Comparison of ENCODE assay signal across 23 mouse cellular contexts in genomic region chr2:166361645-166362044, GRCm38 (mm10).
"Had no signal": no experiment of that assay in that cellular context is flagged by ENCODE, and none has a peak within 500 bp of the region (broad histone marks: within the 10 kb centered on the region; RNA-seq: fewer than 3 reads in every experiment).

No protein-coding gene starts in this region.

- H3K9me3 ChIP-seq: heart, embryonic 13.5 days; heart, embryonic 15.5 days; hindbrain, embryonic 10.5 days; hindbrain, embryonic 12.5 days; intestine, embryonic 15.5 days; limb, embryonic 13.5 days; limb, embryonic 15.5 days had no signal

- H3K36me3 ChIP-seq: heart, embryonic 13.5 days; heart, embryonic 15.5 days; hindbrain, embryonic 10.5 days; hindbrain, embryonic 12.5 days; intestine, embryonic 15.5 days; limb, embryonic 13.5 days; limb, embryonic 15.5 days had no signal

- H3K4me2 ChIP-seq: heart, embryonic 11.5 days; heart, embryonic 13.5 days; heart, embryonic 15.5 days; hindbrain, embryonic 12.5 days; hindbrain, embryonic 14.5 days; intestine, embryonic 15.5 days; limb, embryonic 13.5 days; limb, embryonic 15.5 days had no signal

- H3K4me3 ChIP-seq: heart, embryonic 13.5 days; heart, embryonic 15.5 days; hindbrain, embryonic 10.5 days; hindbrain, embryonic 12.5 days; intestine, embryonic 15.5 days; layer of hippocampus, adult 2 months; left cerebral cortex, adult 2 months; limb, embryonic 13.5 days; limb, embryonic 15.5 days had no signal

- H3K27ac ChIP-seq: heart, embryonic 15.5 days; hindbrain, embryonic 10.5 days; hindbrain, embryonic 12.5 days; hindbrain, embryonic 14.5 days; intestine, embryonic 15.5 days; layer of hippocampus, adult 2 months; left cerebral cortex, adult 2 months had no signal

- ATAC-seq: hindbrain, embryonic 16.5 days; inflammation-experienced regulatory T-cells, adult 6 months; intestine, embryonic 15.5 days; intestine, postnatal 0 days had no signal

- H3K27me3 ChIP-seq: heart, embryonic 13.5 days; heart, embryonic 15.5 days; intestine, embryonic 15.5 days; limb, embryonic 13.5 days; limb, embryonic 15.5 days had no signal

- DNase-seq: gastrocnemius, postnatal 14 days; gastrocnemius, postnatal 36 days; heart, adult 18-20 months; heart, postnatal 4 days; kidney, adult 18-20 months; kidney, adult 8-10 months; kidney, postnatal 10 days; kidney, postnatal 25 days; kidney, postnatal 4 days had no signal
